Mouse (Mus musculus) liver, adult 2 months (tissue): ENCODE measurements around the gene Id3. TPM values are rescaled to one million over a fixed set of nuclear protein-coding genes. Genes with fewer than 3 reads are reported as not detected.

ENCODE experiments used
- DNase-seq: peaks from one replicate; pipeline ENCODE4 v3.0.0-alpha.2; 2011; ENCODE audit warnings: low read depth, low spot score; ENCODE audit errors: extremely low read depth
- H3K27ac ChIP-seq: fragments of 200-500 bp; replicated peaks from 2 replicates; pipeline ENCODE4 v1.5.1; 2012; ENCODE audit warnings: low read depth, mild to moderate bottlenecking, control low read depth, inconsistent platforms, low read length; ENCODE audit not compliant: insufficient read depth
- H3K27me3 ChIP-seq: fragments of 200-500 bp; 2 replicates; pipeline ENCODE4 v1.6.1; 2012; ENCODE audit warnings: mild to moderate bottlenecking, moderate library complexity, low read length, inconsistent platforms; ENCODE audit not compliant: control insufficient read depth, insufficient read depth
- H3K36me3 ChIP-seq: fragments of 200-500 bp; 2 replicates; pipeline ENCODE4 v1.6.1; 2012; ENCODE audit warnings: low read length, inconsistent platforms; ENCODE audit not compliant: control insufficient read depth, insufficient read depth
- H3K4me1 ChIP-seq: fragments of 200-500 bp; 2 replicates; pipeline ENCODE4 v1.6.1; 2011; ENCODE audit warnings: low read length; ENCODE audit not compliant: control insufficient read depth, insufficient read depth
- H3K4me3 ChIP-seq: fragments of 200-500 bp; 2 replicates; pipeline ENCODE4 v1.5.1; 2011; ENCODE audit warnings: low read depth, mild to moderate bottlenecking, control low read depth, low read length, moderate library complexity; ENCODE audit not compliant: insufficient read depth
- H3K79me2 ChIP-seq: fragments of 200-500 bp; 2 replicates; pipeline ENCODE4 v1.6.1; 2012; ENCODE audit warnings: inconsistent platforms, mild to moderate bottlenecking, low read length, moderate library complexity; ENCODE audit not compliant: control insufficient read depth, insufficient read depth
- H3K9ac ChIP-seq: fragments of 200-500 bp; 2 replicates; pipeline ENCODE4 v1.6.1; 2012; ENCODE audit warnings: low read depth, mild to moderate bottlenecking, control low read depth, inconsistent platforms, low read length
- CTCF ChIP-seq: fragments of 200-500 bp; IDR thresholded peaks from 2 replicates; pipeline ENCODE4 v1.5.1; 2011; ENCODE audit warnings: low read depth, low read length, control low read depth
- POLR2A ChIP-seq: fragments of 200-500 bp; IDR thresholded peaks from 2 replicates; pipeline ENCODE4 v1.6.1; 2011; ENCODE audit warnings: low read length, control low read depth; ENCODE audit not compliant: insufficient read depth; ENCODE audit errors: extremely low read depth
- WGBS: fragments of 180-500 bp; shearing (Covaris S2); methylation state at CpG from one replicate; pipeline ENCODE4 v1.1.7; 2018; 5-methylcytosine and 5-hydroxymethylcytosine counted together
- polyA plus RNA-seq: library from polyadenylated mRNA; depleted of rRNA; stranded (reverse); fragments of >200 nt; gene quantifications from 2 replicates; pipeline ENCODE4 v1.2.3, GENCODE M21; 2012
- total RNA-seq: library from RNA; depleted of rRNA; stranded (reverse); fragments of >200 nt; gene quantifications from 2 replicates; pipeline ENCODE4 v1.2.3, GENCODE M21; 2014

The Id3 gene
- total and polyA plus RNA-seq, 2 experiments = 33.2 to 274 TPM

GRCm38 (mm10) chr4:136135874-136136728 lies 7.2 kb upstream of the Id3 start:
- TF ChIP-seq CTCF (peak; percentile 53), POLR2A (no peak)
- no peaks in the 10 kb centered on the region for H3K36me3 ChIP-seq
- H3K4me3 ChIP-seq = no peak overlapping the region
- H3K79me2 ChIP-seq = no peaks in the 10 kb centered on the region
- H3K27ac ChIP-seq = peak overlapping the region; percentile 37
- peak overlapping the region; percentile 1; the same call in 1 of the 2 replicates for H3K9ac ChIP-seq
- 33% methylated on average over 9 of the region's 9 CpGs for WGBS
- H3K4me1 ChIP-seq = peaks cover 21% of the 10 kb centered on the region
- H3K27me3 ChIP-seq = no peaks in the 10 kb centered on the region
- DNase-seq = peak; percentile 49

GRCm38 (mm10) chr4:136139326-136140110 lies 3.8 kb upstream of the Id3 start:
- Histone ChIP-seq H3K36me3 (no peaks in the 10 kb centered on the region), H3K9ac (0 out of 2 replicates have a peak overlapping the region, but pooled peaks have one; percentile 2), H3K27me3 (no peaks in the 10 kb centered on the region), H3K4me1 (peaks cover 33% of the 10 kb centered on the region), H3K27ac (peak overlapping the region; percentile 80), H3K4me3 (no peak overlapping the region), H3K79me2 (peaks cover 4% of the 10 kb centered on the region; the same call in 1 of the 2 replicates)
- peak; percentile 90 for DNase-seq
- TF ChIP-seq CTCF = no peak
- TF ChIP-seq POLR2A = no peak
- WGBS = 16% methylated on average over 17 of the region's 17 CpGs

- H3K27ac ChIP-seq = peak overlapping the region; percentile 97
- H3K27me3 ChIP-seq = no peaks in the 10 kb centered on the region
- H3K36me3 ChIP-seq = peaks cover 3% of the 10 kb centered on the region; the same call in 1 of the 2 replicates
- H3K79me2 ChIP-seq = peaks cover 4% of the 10 kb centered on the region; the same call in 1 of the 2 replicates
- 7% methylated on average over 31 of the region's 31 CpGs for WGBS
- no peak for TF ChIP-seq POLR2A
- 0 out of 2 replicates have a peak, but pooled peaks have one; percentile 7 for TF ChIP-seq CTCF
- no peak overlapping the region; the same call in 1 of the 2 replicates for H3K4me3 ChIP-seq
- H3K4me1 ChIP-seq = peaks cover 32% of the 10 kb centered on the region
- H3K9ac ChIP-seq = peak overlapping the region; percentile 48
- peak; percentile 87 for DNase-seq
These were observed 2.7 kb upstream of the Id3 start for GRCm38 (mm10) chr4:136140327-136141250.

- Histone ChIP-seq H3K27me3 (no peaks in the 10 kb centered on the region), H3K4me3 (no peak overlapping the region), H3K9ac (peak overlapping the region; percentile 48), H3K79me2 (peaks cover 4% of the 10 kb centered on the region; the same call in 1 of the 2 replicates), H3K27ac (peak overlapping the region; percentile 87), H3K36me3 (peaks cover 3% of the 10 kb centered on the region; the same call in 1 of the 2 replicates), H3K4me1 (peaks cover 34% of the 10 kb centered on the region)
- DNase-seq = peak; percentile 65
- 21% methylated on average over 17 of the region's 17 CpGs for WGBS
- TF ChIP-seq POLR2A (no peak), CTCF (no peak)
These were observed 767 bp upstream of the Id3 start for GRCm38 (mm10) chr4:136142267-136143192.
